Mouse (Mus musculus) liver, embryonic 14.5 days (tissue): ENCODE data around the gene Sf3a2. TPM values are rescaled to one million over a fixed set of nuclear protein-coding genes. Genes with fewer than 3 reads are reported as not detected.
A peak's percentile ranks its signal among the peaks of the same experiment; 100 is the strongest.

ENCODE experiments used
- ATAC-seq: fragments of 200-750 bp; cut with Nextera tagmentation; 2 replicates; pipeline ENCODE4 v1.8.0; 2017; ENCODE audit warnings: moderate number of reproducible peaks, mild to moderate bottlenecking, moderate library complexity; ENCODE audit not compliant: insufficient read depth
- DNase-seq, 3 experiments: peaks; one replicate each; pipeline ENCODE4 v3.0.0-alpha.2; 2012 to 2013; ENCODE audit warnings: low read depth in 3 of 3, low spot score in 3 of 3
- H3K27ac ChIP-seq: fragments of 300-500 bp; sonication (generic); 2 replicates; pipeline ENCODE4 v1.5.1; 2014; ENCODE audit warnings: moderate library complexity, mild to moderate bottlenecking, control low read depth, inconsistent platforms
- H3K27me3 ChIP-seq: fragments of 300-500 bp; sonication (generic); 2 replicates; pipeline ENCODE4 v1.6.1; 2014; ENCODE audit warnings: mild to moderate bottlenecking, low read length, moderate library complexity; ENCODE audit not compliant: control insufficient read depth, insufficient read depth
- H3K36me3 ChIP-seq: fragments of 300-500 bp; sonication (generic); replicated peaks from 2 replicates; pipeline ENCODE4 v1.6.1; 2014; ENCODE audit warnings: low read depth; ENCODE audit not compliant: control insufficient read depth, insufficient read depth
- H3K4me1 ChIP-seq, 2 experiments: fragments of 200-500 bp in 1 of 2; fragments of 300-500 bp in 1 of 2; sonication (generic) in 1 of 2; replicated peaks; 2 replicates each; pipeline ENCODE4 v1.6.1; 2012 to 2014; ENCODE audit warnings: antibody characterized with exemption in 1 of 2, inconsistent platforms in 1 of 2, low read length in 1 of 2; ENCODE audit not compliant: control insufficient read depth in 2 of 2, insufficient read depth in 2 of 2
- H3K4me2 ChIP-seq: fragments of 300-500 bp; sonication (generic); 2 replicates; pipeline ENCODE4 v1.6.1; 2014; ENCODE audit warnings: low read depth, mild to moderate bottlenecking, control low read depth, moderate library complexity
- H3K4me3 ChIP-seq, 2 experiments: fragments of 200-500 bp in 1 of 2; fragments of 300-500 bp in 1 of 2; sonication (generic) in 1 of 2; 2 replicates each; pipeline ENCODE4 v1.5.1; 2012 to 2014; ENCODE audit warnings: low read depth in 2 of 2, low read length in 2 of 2, mild to moderate bottlenecking in 2 of 2, control low read depth in 1 of 2, inconsistent platforms in 1 of 2, moderate library complexity in 1 of 2; ENCODE audit not compliant: insufficient read depth in 1 of 2
- H3K9ac ChIP-seq: fragments of 300-500 bp; sonication (generic); replicated peaks from 2 replicates; pipeline ENCODE4 v1.6.1; 2014; ENCODE audit warnings: mild to moderate bottlenecking, control low read depth, moderate library complexity
- H3K9me3 ChIP-seq: fragments of 300-500 bp; sonication (generic); 2 replicates; pipeline ENCODE4 v1.6.1; 2016; ENCODE audit warnings: low read length, mixed read lengths; ENCODE audit not compliant: control insufficient read depth
- CTCF ChIP-seq: IDR thresholded peaks from 2 replicates; pipeline ENCODE4 v1.5.1; 2016; ENCODE audit warnings: antibody characterized with exemption, low read depth, control low read depth
- EP300 ChIP-seq: IDR thresholded peaks from 2 replicates; pipeline ENCODE4 v1.6.1; 2016; ENCODE audit warnings: antibody characterized with exemption, low read depth
- WGBS: fragments of 180-500 bp; shearing (Covaris S2); extraction: QIAGEN DNeasy Blood & Tissue Kit; methylation state at CpG from one replicate; pipeline ENCODE4 v1.1.7; 2014; ENCODE audit not compliant: insufficient replicate concordance; 5-methylcytosine and 5-hydroxymethylcytosine counted together
- polyA plus RNA-seq, 2 experiments: library from polyadenylated mRNA; depleted of rRNA in 1 of 2; stranded (reverse) in 1 of 2; unstranded in 1 of 2; fragments of >200 nt; fragmentation: Nextera tagmentation in 1 of 2; extraction: Ambion mirVana in 1 of 2; gene quantifications; 2 replicates each; pipeline versions ENCODE4 v1.2.1 to v1.2.3; 2012 to 2014

Sf3a2 gene
- polyA plus RNA-seq, 2 experiments, result 35.6 to 36.1 TPM

DNA sequence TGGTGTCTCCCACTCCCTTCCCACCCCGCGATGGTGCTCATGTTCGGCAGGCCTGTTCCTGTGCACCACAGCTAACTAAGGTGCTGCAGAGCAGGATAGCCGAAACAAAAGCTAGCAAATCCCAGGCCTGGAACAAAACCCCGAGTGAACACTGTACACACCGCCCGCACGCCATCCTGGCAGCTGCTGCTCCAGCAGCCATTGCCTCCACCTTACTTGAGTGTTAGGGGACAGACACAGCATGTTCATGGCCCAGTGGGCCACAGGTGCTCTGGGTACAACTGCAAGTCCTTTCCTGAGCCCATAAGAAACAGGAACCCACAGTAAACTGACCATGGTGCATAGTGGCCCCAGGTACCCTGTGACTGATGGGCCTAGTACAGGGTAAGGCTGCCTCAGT is 3.2 kb upstream of the Sf3a2 start:
- TF ChIP-seq EP300 (no peak), CTCF (no peak)
- ATAC-seq, result no peak
- Histone ChIP-seq H3K4me3 (no peak overlapping the region), H3K4me2 (no peak overlapping the region), H3K36me3 (peaks cover 20% of the 10 kb centered on the region), H3K27me3 (no peaks in the 10 kb centered on the region), H3K27ac (no peak overlapping the region), H3K4me1 (peaks cover 10% of the 10 kb centered on the region in 2 experiments), H3K9me3 (no peaks in the 10 kb centered on the region), H3K9ac (no peak overlapping the region)
- 87% methylated on average over 8 of the region's 8 CpGs for WGBS
- no peak for DNase-seq

DNA sequence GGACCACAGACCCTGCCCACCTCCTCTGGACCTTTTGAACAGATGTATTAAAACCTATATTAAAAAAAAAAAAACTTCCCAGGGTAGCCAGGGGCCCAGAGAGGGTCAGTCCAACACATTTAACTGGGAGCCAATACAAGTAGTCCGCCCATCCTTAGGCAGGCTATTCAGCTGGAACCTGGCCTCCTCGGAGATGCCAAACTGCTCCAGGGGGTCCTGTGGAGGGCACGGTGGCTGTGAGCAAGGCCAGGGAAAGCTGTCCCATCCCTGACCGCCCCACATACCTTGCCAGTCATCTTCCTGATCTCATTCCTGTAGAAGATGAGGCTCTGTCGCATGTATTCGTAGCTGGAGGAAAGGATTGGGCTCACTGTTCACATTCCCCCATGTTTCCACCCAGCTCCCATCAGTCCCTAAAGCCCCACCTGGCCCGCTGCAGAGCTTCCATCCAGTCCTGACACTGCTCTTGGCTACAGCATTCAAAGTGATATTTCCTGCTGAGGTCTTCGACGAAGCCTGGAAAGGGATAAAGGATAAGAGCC is 1.6 kb upstream of the Sf3a2 start:
- peak overlapping the region; percentile 97 for H3K4me2 ChIP-seq
- no peak for DNase-seq
- H3K27me3 ChIP-seq, result no peaks in the 10 kb centered on the region
- no peaks in the 10 kb centered on the region for H3K9me3 ChIP-seq
- peaks cover 14 to 15% of the 10 kb centered on the region in 2 experiments for H3K4me1 ChIP-seq
- ATAC-seq, result no peak
- H3K36me3 ChIP-seq, result peaks cover 21% of the 10 kb centered on the region
- no peak overlapping the region for H3K27ac ChIP-seq
- WGBS, result 78% methylated on average over 9 of the region's 9 CpGs
- peak overlapping the region; percentile 81 for H3K9ac ChIP-seq
- no peak for TF ChIP-seq CTCF
- TF ChIP-seq EP300, result no peak
- peak overlapping the region; percentile 82 to 94; a peak in 3 of 4 replicates for H3K4me3 ChIP-seq

DNA sequence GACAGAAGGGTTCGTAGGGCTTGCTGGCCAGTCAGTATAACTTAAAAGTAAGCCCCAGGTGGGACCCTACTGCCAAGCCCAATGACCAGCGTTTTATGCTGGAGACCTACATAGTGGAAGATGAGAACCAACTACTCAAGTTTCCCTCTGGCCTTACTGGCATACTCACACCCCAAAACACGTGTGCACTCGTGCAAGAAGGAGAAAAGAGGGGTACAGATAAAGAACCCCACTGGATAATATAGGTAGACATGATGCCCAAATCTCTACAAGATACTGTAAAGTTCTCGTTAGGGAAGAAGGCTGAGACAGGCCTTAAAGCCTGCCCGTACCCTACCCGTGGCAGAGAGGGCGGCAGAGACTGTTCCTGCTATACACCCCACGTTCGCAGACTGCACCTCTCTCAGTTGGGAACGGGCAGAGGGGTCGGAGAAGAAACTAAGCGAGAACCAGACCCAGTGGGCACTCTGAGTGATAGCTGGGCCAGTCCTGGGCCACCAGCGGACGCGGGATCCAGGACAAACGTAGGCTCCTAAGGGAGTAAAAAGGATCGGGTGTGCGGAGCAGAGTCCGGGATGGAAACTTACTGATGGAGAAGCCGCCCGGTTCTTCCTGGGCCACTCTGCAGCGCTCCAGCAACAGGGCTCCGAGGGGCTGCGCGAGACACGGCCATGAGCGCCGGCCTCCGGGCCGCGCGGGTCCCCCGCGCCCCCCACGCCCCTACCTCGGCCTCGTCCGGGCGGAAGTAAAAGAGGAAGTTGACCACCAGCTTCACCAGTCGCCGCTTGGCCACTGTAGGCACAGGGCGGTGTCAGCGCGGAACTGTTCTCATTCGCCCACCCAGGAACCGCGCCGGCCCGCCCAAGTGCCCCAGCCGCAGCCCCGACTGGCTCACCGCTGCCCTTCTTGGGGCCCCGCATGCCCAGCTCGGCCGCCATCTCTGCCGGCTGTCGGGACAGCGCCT is 530 bp upstream of the Sf3a2 start:
- H3K4me2 ChIP-seq, result peak overlapping the region; percentile 97
- peak overlapping the region; percentile 82 to 94 for H3K4me3 ChIP-seq
- H3K27ac ChIP-seq, result peak overlapping the region; percentile 75
- H3K27me3 ChIP-seq, result no peaks in the 10 kb centered on the region
- DNase-seq (peak; percentile 17 to 56 (median 37)), ATAC-seq (peak; percentile 61)
- 2% methylated on average over 58 of the region's 59 CpGs for WGBS
- peaks cover 14 to 15% of the 10 kb centered on the region in 2 experiments for H3K4me1 ChIP-seq
- 0 out of 2 replicates have a peak, but pooled peaks have one; percentile 4 for TF ChIP-seq CTCF
- TF ChIP-seq EP300, result no peak
- H3K9ac ChIP-seq, result peak overlapping the region; percentile 81
- H3K9me3 ChIP-seq, result no peaks in the 10 kb centered on the region
- peaks cover 30% of the 10 kb centered on the region for H3K36me3 ChIP-seq

DNA sequence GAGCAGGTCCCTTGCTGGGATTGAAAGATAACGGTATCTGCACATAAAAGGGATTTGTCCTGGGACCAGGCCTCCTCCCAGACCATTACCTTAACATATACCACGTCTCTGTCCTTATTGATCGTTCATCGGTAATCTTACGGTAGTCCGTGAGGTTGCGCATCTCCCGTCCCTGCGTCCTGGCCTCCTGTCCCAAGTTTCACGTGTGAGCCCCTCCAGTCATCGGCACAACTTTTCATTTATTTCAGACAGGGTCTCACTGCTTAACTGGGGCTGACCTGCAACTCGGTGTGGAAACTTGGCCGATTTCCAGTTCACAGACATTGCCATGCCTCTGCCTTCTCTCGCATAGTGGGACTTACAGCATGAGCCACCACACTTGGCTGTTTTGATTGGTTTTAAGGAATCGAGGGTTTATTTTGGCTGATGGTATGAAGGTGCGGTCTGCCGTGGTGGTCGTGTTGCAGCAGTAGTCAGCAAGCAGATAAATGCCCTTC is 1.1 kb downstream of the Sf3a2 start:
- DNase-seq (peak in 1 of 3 experiments; percentile 23), ATAC-seq (peak; percentile 1; the same call in 1 of the 2 replicates)
- under 1% methylated on average over 18 of the region's 18 CpGs for WGBS
- Histone ChIP-seq H3K9ac (peak overlapping the region; percentile 81), H3K4me2 (peak overlapping the region; percentile 97), H3K27me3 (no peaks in the 10 kb centered on the region), H3K36me3 (peaks cover 42% of the 10 kb centered on the region), H3K4me1 (peaks cover 14 to 15% of the 10 kb centered on the region in 2 experiments), H3K9me3 (no peaks in the 10 kb centered on the region), H3K4me3 (peak overlapping the region; percentile 82 to 94), H3K27ac (peak overlapping the region; percentile 75)
- TF ChIP-seq CTCF (no peak), EP300 (no peak)
